Mouse (Mus musculus): ENCODE data around the gene Rab5if. TPM values are rescaled to one million over a fixed set of nuclear protein-coding genes. Genes with fewer than 3 reads are reported as not detected.
"Not testable (repeated sequence)": the region's sequence is repeated elsewhere in the genome, so short reads cannot be mapped to it uniquely, and the experiment has no call there.

Rab5if gene
- total RNA-seq (2021): 100 to 1,000 TPM; 119 to 121 TPM

DNA sequence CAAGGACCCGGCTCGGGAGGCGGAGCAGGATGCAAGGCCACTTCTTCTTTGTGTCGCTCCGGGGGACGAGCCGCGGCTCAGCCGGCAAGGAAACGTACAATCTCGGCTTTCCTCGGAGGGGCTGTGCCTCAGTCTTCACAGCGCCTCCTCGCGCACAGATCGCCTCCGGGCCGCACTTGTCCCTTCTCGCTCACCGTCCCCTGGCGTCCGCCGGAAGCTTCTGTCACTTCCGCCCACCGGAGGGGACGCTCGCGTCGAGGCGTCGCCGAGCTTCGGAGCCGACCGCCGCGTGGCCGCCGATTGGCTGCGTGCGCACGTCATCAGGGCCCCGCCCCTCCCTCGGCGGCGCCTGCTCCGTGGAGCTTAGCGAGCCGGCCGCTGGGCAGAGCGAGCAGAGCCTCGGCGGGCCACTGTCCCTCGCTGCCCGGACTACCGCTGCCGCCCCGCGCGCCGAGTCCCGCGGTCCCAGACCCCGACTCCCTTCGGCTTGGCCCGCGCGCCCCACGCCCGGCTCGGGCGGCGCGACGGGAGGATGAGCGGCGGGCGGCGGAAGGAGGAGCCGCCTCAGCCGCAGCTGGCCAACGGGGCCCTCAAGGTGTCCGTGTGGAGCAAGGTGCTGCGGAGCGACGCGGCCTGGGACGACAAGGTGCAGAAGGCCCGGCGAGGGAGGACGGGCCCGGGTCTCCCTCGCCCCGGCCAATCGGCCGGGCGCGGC lies at the start of gene Rab5if:
Gene Rab5if, plus strand, starts transcription at position 357 of the 715 bp plus-strand sequence.
- DNase-seq (ENCODE audit: extremely low spot score in 1 of 2, low spot score in 2 of 2): peak; percentile 97 to 99
- intact Hi-C loops (cut with DNase I): no loop called here

GRCm38 (mm10) chr2:156814344-156814801 lies 48.6 kb upstream of the Rab5if start:
- intact Hi-C loops (cut with DNase I): no loop called here

GRCm38 (mm10) chr2:156814893-156815292 lies 48.0 kb upstream of the Rab5if start:
- DNase-seq (ENCODE audit: extremely low spot score in 1 of 2, low spot score in 2 of 2): no peak
- intact Hi-C loops (cut with DNase I): no loop called here

More at GRCm38 (mm10) chr2:156814344-156814801, 48.6 kb upstream of the Rab5if start:
- no peak for DNase-seq (ENCODE audit: extremely low spot score in 1 of 2, low spot score in 2 of 2)

GRCm38 (mm10) chr2:156815412-156815811 lies 47.5 kb upstream of the Rab5if start:
- intact Hi-C loops (cut with DNase I): no loop called here
- DNase-seq (ENCODE audit: extremely low spot score in 1 of 2, low spot score in 2 of 2): no peak

GRCm38 (mm10) chr2:156816116-156816515 lies 46.8 kb upstream of the Rab5if start:
- no peak for DNase-seq (ENCODE audit: extremely low spot score in 1 of 2, low spot score in 2 of 2)
- intact Hi-C loops (cut with DNase I): no loop called here

DNA sequence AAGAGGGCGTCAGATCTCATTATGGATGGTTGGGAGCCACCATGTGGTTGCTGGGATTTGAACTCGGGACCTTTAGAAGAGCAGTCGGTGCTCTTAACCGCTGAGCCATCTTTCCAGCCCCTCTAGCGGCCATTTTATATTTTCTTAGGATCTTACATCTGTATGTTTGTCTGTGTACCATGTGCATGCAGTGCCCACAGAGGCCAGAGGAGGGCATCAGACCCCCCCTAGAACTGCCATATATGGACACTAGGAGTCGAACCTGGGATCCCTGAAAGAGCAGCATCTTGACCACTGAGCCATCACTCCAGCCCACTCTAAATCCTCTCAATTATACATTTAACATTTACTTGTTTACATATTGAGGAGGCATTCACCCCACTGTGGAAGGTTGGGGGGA lies 37.8 kb upstream of the Rab5if start:
- DNase-seq (ENCODE audit: extremely low spot score in 1 of 2, low spot score in 2 of 2); intact Hi-C loops (cut with DNase I): not testable (repeated sequence)

- intact Hi-C loops (cut with DNase I): no loop called here
- DNase-seq (ENCODE audit: extremely low spot score in 1 of 2, low spot score in 2 of 2): no peak
These were observed 28.6 kb upstream of the Rab5if start for GRCm38 (mm10) chr2:156834336-156834735.

- no peak for DNase-seq (ENCODE audit: extremely low spot score in 1 of 2, low spot score in 2 of 2)
- intact Hi-C loops (cut with DNase I): no loop called here
These were observed 24.1 kb upstream of the Rab5if start for GRCm38 (mm10) chr2:156838839-156839238.

DNA sequence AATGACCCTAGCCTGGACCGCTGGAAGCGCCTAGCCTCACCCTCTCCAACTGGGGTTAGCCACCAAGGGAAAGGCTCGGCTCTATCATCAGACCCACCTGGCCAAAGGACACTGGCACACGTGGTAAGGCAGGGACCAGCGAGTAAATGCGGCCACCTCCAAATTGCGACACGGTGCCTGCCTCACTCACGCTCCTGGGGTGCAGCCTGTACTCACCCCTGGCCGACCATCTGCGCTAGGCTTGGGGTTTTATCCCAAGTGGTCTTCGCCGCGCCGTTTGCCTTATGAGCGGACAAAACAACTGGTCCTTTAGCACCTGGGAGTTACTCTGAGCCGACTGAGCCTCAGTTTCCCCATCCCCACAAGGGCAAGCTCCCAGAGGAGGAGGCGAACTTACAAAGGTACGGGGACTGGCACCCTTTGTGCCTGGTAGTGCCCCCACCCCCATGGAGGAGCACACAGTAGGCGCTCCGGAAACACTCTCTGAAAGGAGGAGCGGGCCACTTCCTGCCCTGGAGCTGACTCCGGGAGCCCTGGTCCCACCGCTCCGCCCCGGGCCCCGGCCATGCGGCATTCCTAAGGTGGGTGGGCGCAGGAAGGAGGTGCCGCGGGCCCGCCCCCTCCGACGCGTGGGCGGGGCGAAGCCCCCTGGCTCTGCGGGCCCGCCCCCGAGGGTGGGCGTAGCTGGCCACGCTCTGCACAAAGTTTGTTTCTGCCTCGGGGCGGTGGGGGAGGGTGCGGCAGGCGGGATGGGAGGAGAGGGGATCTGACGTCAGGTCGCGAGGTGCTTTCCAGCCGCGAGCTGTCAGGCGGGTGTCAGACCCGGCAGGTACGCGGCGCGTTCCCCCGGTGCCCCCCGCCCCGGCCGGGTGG lies 23.4 kb upstream of the Rab5if start, which contains the start of gene Tgif2:
Gene Tgif2, plus strand, starts transcription at position 689 of the 873 bp plus-strand sequence.
- DNase-seq (ENCODE audit: extremely low spot score in 1 of 2, low spot score in 2 of 2): peak in 1 of 2 experiments; percentile 89
- intact Hi-C loops (cut with DNase I): no loop called here

- DNase-seq (ENCODE audit: extremely low spot score in 1 of 2, low spot score in 2 of 2): peak in 1 of 2 experiments; percentile 59
- intact Hi-C loops (cut with DNase I): no loop called here
These were observed 22.5 kb upstream of the Rab5if start for GRCm38 (mm10) chr2:156840301-156841027.

GRCm38 (mm10) chr2:156841028-156841840 lies 21.7 kb upstream of the Rab5if start:
- DNase-seq (ENCODE audit: extremely low spot score in 1 of 2, low spot score in 2 of 2): peak in 1 of 2 experiments; percentile 71
- intact Hi-C loops (cut with DNase I): no loop called here

GRCm38 (mm10) chr2:156841841-156842706 lies 20.9 kb upstream of the Rab5if start:
- intact Hi-C loops (cut with DNase I): no loop called here
- peak in 1 of 2 experiments; percentile 55 for DNase-seq (ENCODE audit: extremely low spot score in 1 of 2, low spot score in 2 of 2)

- no peak for DNase-seq (ENCODE audit: extremely low spot score in 1 of 2, low spot score in 2 of 2)
- intact Hi-C loops (cut with DNase I): no loop called here
These were observed 20.2 kb upstream of the Rab5if start for GRCm38 (mm10) chr2:156842711-156843110.

DNA sequence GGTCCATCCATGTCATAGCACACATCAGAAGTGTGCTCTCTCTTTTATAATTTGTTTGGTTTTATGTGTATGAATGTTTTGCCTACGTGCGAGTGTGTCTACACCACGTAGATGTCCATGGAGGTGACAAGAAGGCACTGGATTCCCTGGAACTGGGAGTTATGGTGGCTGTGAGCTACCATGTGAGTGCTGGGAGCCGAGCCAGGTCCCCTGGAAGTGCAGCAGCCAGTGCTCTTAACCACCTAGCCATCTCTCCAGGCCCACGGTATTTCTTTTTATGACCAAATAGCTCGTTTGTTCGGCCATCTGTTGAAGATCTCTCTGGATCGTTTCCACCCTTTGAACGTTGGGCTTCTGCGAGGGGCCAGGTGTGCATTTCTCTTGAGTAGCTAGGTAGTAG lies 19.6 kb upstream of the Rab5if start:
- no peak for DNase-seq (ENCODE audit: extremely low spot score in 1 of 2, low spot score in 2 of 2)
- intact Hi-C loops (cut with DNase I): no loop called here

DNA sequence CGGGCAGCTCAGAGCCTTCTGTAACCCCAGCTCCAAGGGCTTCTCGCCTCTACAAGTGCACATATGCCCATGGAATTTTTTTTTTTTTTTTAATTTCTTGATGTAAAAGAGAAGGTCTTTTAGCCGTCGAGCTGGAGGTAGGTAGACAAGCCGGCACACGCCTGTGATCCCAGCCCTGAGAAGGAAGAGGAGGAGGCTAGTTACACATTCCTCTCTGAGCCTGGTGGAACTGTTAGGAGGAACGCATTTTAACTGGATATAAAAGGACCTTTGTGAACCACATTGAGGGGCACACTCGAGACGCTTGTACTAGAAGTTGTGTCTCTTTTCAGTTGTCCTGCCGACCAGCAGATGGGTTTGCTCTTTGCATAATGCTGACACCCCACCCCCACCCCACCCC lies 18.2 kb upstream of the Rab5if start:
- intact Hi-C loops (cut with DNase I): no loop called here

GRCm38 (mm10) chr2:156847653-156848052 lies 15.3 kb upstream of the Rab5if start:
- DNase-seq (ENCODE audit: extremely low spot score in 1 of 2, low spot score in 2 of 2): no peak
- intact Hi-C loops (cut with DNase I): no loop called here

More for the DNA sequence above, 18.2 kb upstream of the Rab5if start:
- no peak for DNase-seq (ENCODE audit: extremely low spot score in 1 of 2, low spot score in 2 of 2)

GRCm38 (mm10) chr2:156848526-156849182 lies 14.3 kb upstream of the Rab5if start:
- DNase-seq (ENCODE audit: extremely low spot score in 1 of 2, low spot score in 2 of 2): no peak
- intact Hi-C loops (cut with DNase I): no loop called here

Measured in left cerebral cortex, postnatal 10 days (tissue).